Mouse (Mus musculus) liver, postnatal 0 days (tissue): ENCODE data around the gene E330021D16Rik.

Experiments
- CTCF ChIP-seq: sonication (generic); IDR thresholded peaks from 2 replicates; pipeline ENCODE4 v1.5.1; 2016; ENCODE audit warnings: antibody characterized with exemption, low read depth
- EP300 ChIP-seq: IDR thresholded peaks from 2 replicates; pipeline ENCODE4 v1.6.1; 2016; ENCODE audit warnings: antibody characterized with exemption, low read depth, mild to moderate bottlenecking

GRCm38 (mm10) chr6:136433573-136433972 lies 18.2 kb upstream of the E330021D16Rik start:
- TF ChIP-seq EP300: no peak
- no peak for TF ChIP-seq CTCF
